Mouse (Mus musculus): ENCODE measurements around the gene Lamtor1. TPM values are rescaled to one million over a fixed set of nuclear protein-coding genes. Genes with fewer than 3 reads are reported as not detected.

Gene Lamtor1
- total RNA-seq (2017): 72.2 to 74.2 TPM (median 73.7 TPM) in 3 replicates

- peak; percentile 89 for ATAC-seq (replicated peaks; ENCODE audit: insufficient number of reproducible peaks, low FRiP score, low TSS enrichment, poor library complexity, severe bottlenecking)
These were observed at the start of gene Lamtor1 for GRCm38 (mm10) chr7:101905561-101906286. Gene Lamtor1, plus strand, starts transcription at chr7:101905904.

DNA sequence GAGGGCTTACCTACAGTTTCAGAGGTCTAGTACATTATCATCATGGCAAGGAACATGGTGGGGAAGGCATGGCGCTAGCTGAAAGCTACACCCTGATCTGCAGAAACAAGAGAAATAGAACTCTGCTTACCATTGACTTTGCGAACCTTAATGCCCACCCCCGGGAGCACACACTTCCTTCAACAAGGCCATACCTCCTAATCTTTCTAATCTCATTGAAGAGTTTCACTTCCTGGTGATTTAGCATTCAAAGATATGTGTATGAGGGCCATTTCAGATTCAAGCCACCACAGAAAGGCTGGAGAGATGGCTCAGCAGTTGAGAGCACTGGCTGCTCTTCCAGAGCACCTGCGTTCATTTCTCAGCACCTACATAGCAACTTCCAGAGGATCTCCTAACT lies 48.6 kb upstream of the Lamtor1 start, which contains the start of gene Folr2:
Gene Folr2 (minus strand): TSS at position 101 of the 400 bp plus-strand sequence.
- ATAC-seq (replicated peaks; ENCODE audit: insufficient number of reproducible peaks, low FRiP score, low TSS enrichment, poor library complexity, severe bottlenecking): no peak

DNA sequence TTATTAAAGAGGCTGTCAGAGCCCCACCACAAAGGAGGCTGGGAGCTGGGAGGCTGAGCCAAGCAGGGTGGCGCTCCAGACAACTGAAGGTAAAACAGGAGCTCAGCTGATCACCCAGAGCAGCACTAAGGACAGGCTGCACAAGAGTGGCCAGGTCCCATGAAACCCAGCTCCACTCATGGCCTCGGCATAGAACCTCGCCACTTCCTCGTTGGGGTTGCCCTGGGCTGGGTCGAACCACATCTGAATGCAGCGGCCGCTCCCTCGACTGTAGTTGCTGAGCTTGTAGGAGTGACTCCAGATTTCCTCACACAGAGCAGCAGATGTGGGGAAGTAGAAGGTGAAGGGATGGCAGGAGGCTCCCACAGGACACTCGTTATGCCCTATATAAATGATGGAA lies 47.3 kb upstream of the Lamtor1 start:
- ATAC-seq (replicated peaks; ENCODE audit: insufficient number of reproducible peaks, low FRiP score, low TSS enrichment, poor library complexity, severe bottlenecking): peak; percentile 62; the same call in 1 of the 2 replicates

DNA sequence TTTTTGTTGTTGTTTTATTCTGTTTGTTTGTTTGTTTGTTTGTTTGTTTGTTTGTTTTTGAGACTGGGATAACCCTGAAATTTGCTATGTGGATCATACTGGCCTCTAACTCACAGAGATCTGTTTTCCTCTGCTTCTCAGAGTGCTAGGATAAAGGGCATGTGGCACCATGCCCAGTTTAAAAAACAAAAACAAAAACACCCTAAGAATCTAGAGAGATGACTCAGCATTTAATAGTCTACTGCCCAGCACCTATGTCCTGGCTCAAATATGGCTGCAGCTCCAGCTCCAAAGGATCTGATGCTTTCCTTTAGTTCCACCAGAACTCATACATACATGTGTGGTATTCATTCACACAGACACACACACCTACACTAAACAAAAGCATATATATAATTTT lies 44.7 kb upstream of the Lamtor1 start:
- ATAC-seq (replicated peaks; ENCODE audit: insufficient number of reproducible peaks, low FRiP score, low TSS enrichment, poor library complexity, severe bottlenecking): no peak

DNA sequence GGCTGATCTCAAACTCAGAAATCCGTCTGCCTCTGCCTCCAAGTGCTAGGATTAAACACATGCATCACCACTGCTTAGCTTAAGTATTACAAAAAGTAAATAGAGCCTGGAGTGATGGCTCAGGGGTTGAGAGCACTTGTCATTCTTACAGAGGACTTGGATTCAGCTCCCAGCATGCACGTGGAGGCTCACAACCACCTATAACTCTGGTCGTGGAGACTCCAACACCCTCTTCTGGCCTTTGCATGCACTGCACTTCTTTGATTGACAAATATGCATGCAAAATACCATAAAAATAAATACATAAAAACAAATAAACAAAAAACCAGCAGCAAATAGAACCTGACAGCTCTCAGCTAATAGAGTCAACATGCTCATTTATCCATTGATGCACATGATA lies 43.4 kb upstream of the Lamtor1 start:
- no peak for ATAC-seq (replicated peaks; ENCODE audit: insufficient number of reproducible peaks, low FRiP score, low TSS enrichment, poor library complexity, severe bottlenecking)

- no peak for ATAC-seq (replicated peaks; ENCODE audit: insufficient number of reproducible peaks, low FRiP score, low TSS enrichment, poor library complexity, severe bottlenecking)
These were observed 42.3 kb upstream of the Lamtor1 start, which contains the start of gene Anapc15 for GRCm38 (mm10) chr7:101863415-101863814. Gene Anapc15, plus strand, starts transcription at chr7:101863715.

DNA sequence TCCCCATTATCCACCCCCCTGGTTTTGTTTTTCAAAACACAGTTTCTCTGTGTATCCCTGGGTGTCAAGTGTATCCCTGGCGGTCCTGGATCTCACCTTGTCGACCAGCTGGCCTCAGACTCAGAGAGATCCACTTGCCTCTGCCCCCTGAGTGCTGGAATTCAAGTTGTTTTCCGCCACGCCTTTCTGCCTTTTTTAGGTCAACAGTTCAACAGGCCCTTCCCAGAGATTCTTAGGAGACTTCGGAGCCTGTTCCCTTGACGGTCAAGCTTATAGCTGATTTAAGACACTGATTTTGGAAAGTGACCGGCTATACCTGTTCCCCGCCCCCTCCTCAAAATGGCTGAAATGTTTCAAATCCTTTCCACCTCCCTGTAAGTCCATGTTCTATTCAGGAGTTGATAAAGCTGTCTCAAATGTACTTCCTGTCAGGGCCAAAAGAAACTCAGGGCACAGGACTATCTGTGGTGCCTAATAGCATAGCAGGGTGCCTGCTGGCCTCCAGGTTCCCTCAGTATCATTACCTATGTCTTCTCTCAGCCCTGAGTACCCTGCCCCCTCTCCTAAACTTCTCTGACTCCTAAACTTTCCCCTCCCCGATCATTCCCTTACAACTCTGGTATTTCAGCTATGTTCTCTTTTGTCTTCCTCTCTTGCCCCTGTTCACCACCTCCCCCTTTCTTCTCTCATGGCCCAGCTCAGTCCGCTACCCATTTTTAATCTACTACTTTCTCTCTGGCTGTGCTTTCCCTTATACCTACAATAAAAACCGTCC lies 39.0 kb upstream of the Lamtor1 start:
- no peak for ATAC-seq (replicated peaks; ENCODE audit: insufficient number of reproducible peaks, low FRiP score, low TSS enrichment, poor library complexity, severe bottlenecking)

- no peak for ATAC-seq (replicated peaks; ENCODE audit: insufficient number of reproducible peaks, low FRiP score, low TSS enrichment, poor library complexity, severe bottlenecking)
These were observed 38.2 kb upstream of the Lamtor1 start for GRCm38 (mm10) chr7:101867482-101867881.

DNA sequence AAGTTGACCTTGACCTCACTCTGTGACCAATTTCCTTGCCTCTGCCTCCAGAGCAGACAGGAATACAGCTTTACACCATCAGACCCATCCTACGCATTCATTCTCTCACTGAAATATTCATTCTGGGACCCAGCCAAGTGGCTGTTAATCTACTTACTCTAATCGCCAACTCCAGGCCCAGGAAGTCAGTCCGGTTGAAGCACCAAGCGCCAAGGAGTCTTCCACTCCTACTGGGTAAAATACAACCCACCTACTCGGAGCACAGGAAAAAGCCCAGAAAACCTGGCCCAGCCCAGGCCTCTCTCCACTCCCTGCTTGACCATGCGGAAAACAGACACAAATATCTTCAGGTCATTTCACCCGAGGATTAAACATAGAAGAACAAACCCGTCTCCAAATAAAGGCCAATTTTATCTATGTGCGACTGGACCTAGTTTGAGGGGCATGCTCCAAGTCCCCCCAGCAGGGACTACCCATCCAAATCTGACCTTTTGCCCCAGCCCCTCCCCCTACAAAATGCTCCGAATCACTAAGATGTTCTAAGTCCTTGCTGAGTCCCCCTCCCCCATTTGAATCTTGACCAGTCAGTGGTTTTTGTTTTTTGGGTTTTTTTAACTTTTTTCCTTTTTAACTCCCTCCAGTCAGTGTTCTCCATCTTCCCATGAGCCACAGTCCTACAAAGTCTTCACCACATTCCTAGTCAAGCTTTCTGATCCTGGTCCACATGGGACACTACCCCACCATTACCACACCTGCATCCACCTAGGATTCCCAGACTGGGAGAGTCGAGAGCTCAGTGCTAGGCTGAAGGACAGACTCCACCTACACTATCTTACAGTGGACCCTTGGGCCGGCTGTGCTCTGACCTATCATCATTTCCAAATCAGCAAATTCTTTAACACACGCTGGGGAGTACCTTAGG lies 37.2 kb upstream of the Lamtor1 start:
- no peak for ATAC-seq (replicated peaks; ENCODE audit: insufficient number of reproducible peaks, low FRiP score, low TSS enrichment, poor library complexity, severe bottlenecking)

- ATAC-seq (replicated peaks; ENCODE audit: insufficient number of reproducible peaks, low FRiP score, low TSS enrichment, poor library complexity, severe bottlenecking): no peak
These were observed 36.6 kb upstream of the Lamtor1 start for GRCm38 (mm10) chr7:101869163-101869500.

DNA sequence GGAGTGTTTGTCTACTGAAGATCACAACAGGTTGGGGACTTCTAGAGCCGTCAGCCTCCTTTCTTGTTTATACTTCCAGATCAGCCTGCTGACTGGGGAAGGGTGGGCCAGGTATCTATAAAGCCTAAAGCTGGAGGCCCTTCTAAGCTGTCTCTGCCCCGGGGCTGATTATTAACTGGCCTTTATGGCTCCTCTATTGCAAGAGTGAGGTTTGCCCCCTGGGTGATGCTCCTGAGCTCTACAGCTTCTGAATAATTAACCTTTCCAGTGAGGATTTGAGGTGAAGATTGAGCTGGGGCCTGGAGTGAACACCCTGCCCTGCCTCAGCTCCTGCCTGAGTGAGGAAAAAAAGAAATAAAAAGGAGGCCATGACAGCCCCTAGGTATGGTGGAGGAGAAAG lies 35.1 kb upstream of the Lamtor1 start, which contains the start of gene Folr1:
Gene Folr1 (minus strand): TSS at position 160 of the 400 bp plus-strand sequence.
- ATAC-seq (replicated peaks; ENCODE audit: insufficient number of reproducible peaks, low FRiP score, low TSS enrichment, poor library complexity, severe bottlenecking): no peak

- ATAC-seq (replicated peaks; ENCODE audit: insufficient number of reproducible peaks, low FRiP score, low TSS enrichment, poor library complexity, severe bottlenecking): no peak
These were observed 34.4 kb upstream of the Lamtor1 start for GRCm38 (mm10) chr7:101871296-101871695.

DNA sequence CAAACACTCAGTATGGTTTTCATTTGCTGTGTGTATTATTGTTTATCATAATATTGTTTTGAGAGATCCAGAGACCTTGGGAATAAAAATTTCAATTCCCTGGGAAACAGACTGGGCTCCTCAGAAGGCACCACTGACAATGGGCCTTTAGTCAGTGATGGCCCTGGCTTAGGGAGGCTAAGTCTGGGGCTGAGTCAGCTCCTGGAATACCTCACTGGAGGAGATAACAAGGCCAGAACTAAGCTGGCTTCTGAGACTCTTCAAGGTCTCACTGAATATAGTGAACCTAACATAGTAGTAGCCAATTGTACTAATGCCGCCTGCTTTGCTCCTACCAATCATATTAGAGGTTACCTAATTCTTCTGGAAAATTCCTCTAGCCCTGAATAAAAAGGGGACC lies 29.7 kb upstream of the Lamtor1 start:
- no peak for ATAC-seq (replicated peaks; ENCODE audit: insufficient number of reproducible peaks, low FRiP score, low TSS enrichment, poor library complexity, severe bottlenecking)

GRCm38 (mm10) chr7:101880855-101881254 lies 24.8 kb upstream of the Lamtor1 start:
- no peak for ATAC-seq (replicated peaks; ENCODE audit: insufficient number of reproducible peaks, low FRiP score, low TSS enrichment, poor library complexity, severe bottlenecking)

DNA sequence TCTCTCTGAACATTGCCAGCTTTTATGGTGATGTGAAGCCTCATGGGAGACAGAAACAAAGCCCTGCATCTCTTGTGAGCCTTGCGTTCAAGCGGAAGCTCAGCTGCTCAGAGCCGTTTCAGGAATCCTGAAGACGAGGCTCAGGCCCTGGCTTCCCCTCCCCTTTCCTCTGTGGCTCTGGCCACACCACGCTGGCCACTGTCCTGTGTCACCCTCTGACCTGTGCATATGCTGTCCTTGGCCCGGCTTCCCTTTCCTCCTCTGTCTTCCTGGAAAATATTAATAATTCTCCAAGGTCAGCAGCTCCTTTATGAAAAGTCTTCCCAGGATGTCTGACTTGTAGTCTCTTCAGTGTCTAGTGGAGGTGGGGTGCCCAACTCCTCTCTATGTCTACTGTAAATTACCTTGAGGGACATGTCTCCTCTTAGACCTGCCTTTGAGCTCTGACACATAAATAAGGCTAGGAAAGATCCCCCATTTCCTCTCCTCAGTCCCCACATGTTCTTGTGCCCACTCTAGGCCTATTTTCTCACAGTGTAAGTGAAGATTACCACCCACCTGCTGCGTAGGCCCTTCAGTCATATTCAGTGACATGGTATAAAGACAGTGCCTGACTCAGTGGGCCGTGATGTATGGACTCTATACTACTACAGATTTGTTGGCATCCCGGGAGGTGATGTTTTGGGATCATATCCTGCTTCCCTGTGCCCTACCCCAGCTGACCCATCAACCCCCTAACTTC lies 23.1 kb upstream of the Lamtor1 start:
- no peak for ATAC-seq (replicated peaks; ENCODE audit: insufficient number of reproducible peaks, low FRiP score, low TSS enrichment, poor library complexity, severe bottlenecking)

- no peak for ATAC-seq (replicated peaks; ENCODE audit: insufficient number of reproducible peaks, low FRiP score, low TSS enrichment, poor library complexity, severe bottlenecking)
These were observed 21.5 kb upstream of the Lamtor1 start for GRCm38 (mm10) chr7:101884160-101884559.

- no peak for ATAC-seq (replicated peaks; ENCODE audit: insufficient number of reproducible peaks, low FRiP score, low TSS enrichment, poor library complexity, severe bottlenecking)
These were observed 19.4 kb upstream of the Lamtor1 start for GRCm38 (mm10) chr7:101886274-101886673.

GRCm38 (mm10) chr7:101888460-101888859 lies 17.2 kb upstream of the Lamtor1 start:
- ATAC-seq (replicated peaks; ENCODE audit: insufficient number of reproducible peaks, low FRiP score, low TSS enrichment, poor library complexity, severe bottlenecking): no peak
